Mouse (Mus musculus) CH12.LX (cell line): ENCODE measurements at regions not wholly inside any gene's neighbourhood (a gene's known extent, or its start where the extent isn't known, plus 50 kb on each side); places are given as distances from the start of the nearest gene placed in this dataset.

Source experiments
- CTCF ChIP-seq, 2 experiments: IDR thresholded peaks in 1 of 2; conservative IDR thresholded peaks in 1 of 2; 2 replicates each; pipeline ENCODE4 v1.5.1; 2011 to 2012; ENCODE audit warnings: low read depth in 2 of 2, low read length in 2 of 2, improper control_type of control experiment in 1 of 2, inconsistent platforms in 1 of 2, mild to moderate bottlenecking in 1 of 2, moderate library complexity in 1 of 2
- E2F4 ChIP-seq: IDR thresholded peaks from 2 replicates; pipeline ENCODE4 v1.6.1; 2011; ENCODE audit warnings: low read depth, low read length, improper control_type of control experiment; ENCODE audit not compliant: insufficient replicate concordance
- ELF1 ChIP-seq: IDR thresholded peaks from 2 replicates; pipeline ENCODE4 v1.6.1; 2014; ENCODE audit warnings: low read depth, mild to moderate bottlenecking, inconsistent platforms, low read length, improper control_type of control experiment
- EP300 ChIP-seq: IDR thresholded peaks from 2 replicates; pipeline ENCODE4 v1.6.1; 2011; ENCODE audit warnings: low read length, improper control_type of control experiment
- POLR2A ChIP-seq: IDR thresholded peaks from 2 replicates; pipeline ENCODE4 v1.6.1; 2011; ENCODE audit warnings: low read depth, mild to moderate bottlenecking, improper control_type of control experiment, low read length
- ZKSCAN1 ChIP-seq: IDR thresholded peaks from 2 replicates; pipeline ENCODE4 v1.6.1; 2012; ENCODE audit warnings: low read depth, inconsistent platforms, low read length, improper control_type of control experiment, borderline replicate concordance

DNA sequence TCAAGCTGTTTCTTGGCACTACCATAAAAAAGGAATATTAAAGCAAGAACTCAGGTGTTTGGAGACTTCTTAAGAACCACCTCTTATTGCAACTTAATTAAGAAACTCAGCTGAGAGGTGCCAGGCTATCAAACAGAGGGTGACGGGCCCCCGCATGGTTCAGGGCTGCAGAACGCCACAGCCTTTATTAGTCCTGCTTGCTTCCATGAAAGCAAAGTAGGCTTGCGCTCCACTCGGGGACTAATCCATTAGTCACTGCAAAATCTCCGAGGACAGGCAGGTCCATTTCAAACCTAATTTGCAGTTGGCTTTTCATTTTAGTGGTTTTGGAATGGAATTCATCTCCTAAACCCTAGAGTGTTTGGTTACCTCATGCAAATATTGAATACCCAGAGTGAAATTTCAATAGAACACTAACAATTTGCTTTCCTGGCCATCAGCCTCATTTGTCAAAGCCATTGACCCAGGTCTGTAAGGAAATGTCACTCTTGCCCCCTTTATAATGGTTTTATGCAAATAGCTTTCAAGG is 267.7 kb upstream of the Sulf2 start:
- TF ChIP-seq POLR2A, result no peak
- TF ChIP-seq EP300, result no peak
- no peak for TF ChIP-seq E2F4
- no peak for TF ChIP-seq ZKSCAN1
- TF ChIP-seq ELF1, result no peak
- no peak for TF ChIP-seq CTCF (conservative IDR thresholded peaks at IDR 0.05 in 1 of 2, IDR thresholded peaks at IDR 0.05 in 1 of 2; ENCODE audit: low read depth in 2 of 2, low read length in 2 of 2)
